Mouse (Mus musculus) CH12.LX (cell line): ENCODE results near the gene Macrod1. TPM values are rescaled to one million over a fixed set of nuclear protein-coding genes. Genes with fewer than 3 reads are reported as not detected.
A peak's percentile ranks its signal among the peaks of the same experiment; 100 is the strongest.

Experiments used
- DNase-seq: peaks from one replicate; pipeline ENCODE4 v3.0.0-alpha.2; 2013; ENCODE audit errors: extremely low read depth
- H3K27ac ChIP-seq: 2 replicates; pipeline ENCODE4 v1.5.1; 2012; ENCODE audit warnings: low read depth, mild to moderate bottlenecking, control low read depth, moderate library complexity; ENCODE audit not compliant: insufficient read depth
- H3K27me3 ChIP-seq: replicated peaks from 2 replicates; pipeline ENCODE3; 2012; ENCODE audit warnings: inconsistent platforms
- H3K36me3 ChIP-seq, 2 experiments: replicated peaks in 1 of 2; 2 replicates each; pipeline versions ENCODE3 to v1.6.1; 2012; ENCODE audit warnings: inconsistent platforms in 1 of 2, low read length in 1 of 2, mild to moderate bottlenecking in 1 of 2, mixed read lengths in 1 of 2, moderate library complexity in 1 of 2; ENCODE audit not compliant: control insufficient read depth in 1 of 2, insufficient read depth in 1 of 2
- H3K4me1 ChIP-seq, 2 experiments: 2 replicates each; pipeline ENCODE4 v1.6.1; 2012; ENCODE audit warnings: inconsistent platforms in 1 of 2, moderate library complexity in 1 of 2; ENCODE audit not compliant: insufficient read depth in 2 of 2, control insufficient read depth in 1 of 2
- H3K4me2 ChIP-seq: 2 replicates; pipeline ENCODE4 v1.6.1; 2012; ENCODE audit warnings: low read depth, mild to moderate bottlenecking, control low read depth; ENCODE audit not compliant: poor library complexity, insufficient read depth, severe bottlenecking
- H3K4me3 ChIP-seq, 3 experiments: fragments of 150-350 bp in 1 of 3; sonication (generic) in 1 of 3; replicated peaks in 1 of 3; 2 replicates each; pipeline versions ENCODE3 to v1.5.1; 2011 to 2012; ENCODE audit warnings: low read depth in 2 of 3, low read length in 2 of 3, mild to moderate bottlenecking in 2 of 3, moderate library complexity in 2 of 3, control low read depth in 1 of 3, improper control_type of control experiment in 1 of 3, inconsistent platforms in 1 of 3, mixed read lengths in 1 of 3; ENCODE audit not compliant: poor library complexity in 1 of 3
- H3K79me2 ChIP-seq: replicated peaks from 2 replicates; pipeline ENCODE4 v1.6.1; 2012; ENCODE audit warnings: mild to moderate bottlenecking, moderate library complexity; ENCODE audit not compliant: control insufficient read depth, poor library complexity, insufficient read depth, severe bottlenecking; ENCODE audit errors: extremely low read depth
- H3K9ac ChIP-seq: 2 replicates; pipeline ENCODE4 v1.6.1; 2012; ENCODE audit warnings: low read depth, mild to moderate bottlenecking, control low read depth, moderate library complexity; ENCODE audit not compliant: insufficient read depth
- H3K9me3 ChIP-seq: replicated peaks from 2 replicates; pipeline ENCODE3; 2012; ENCODE audit warnings: low read length, inconsistent platforms, mixed read lengths
- BHLHE40 ChIP-seq: IDR thresholded peaks from 2 replicates; pipeline ENCODE4 v1.6.1; 2011; ENCODE audit warnings: mild to moderate bottlenecking, low read depth, low read length, improper control_type of control experiment
- CHD1 ChIP-seq: IDR thresholded peaks from 2 replicates; pipeline ENCODE4 v1.6.1; 2012; ENCODE audit warnings: low read depth, low read length, improper control_type of control experiment, inconsistent platforms
- E2F4 ChIP-seq: IDR thresholded peaks from 2 replicates; pipeline ENCODE4 v1.6.1; 2011; ENCODE audit warnings: low read depth, low read length, improper control_type of control experiment; ENCODE audit not compliant: insufficient replicate concordance
- ELF1 ChIP-seq: IDR thresholded peaks from 2 replicates; pipeline ENCODE4 v1.6.1; 2014; ENCODE audit warnings: low read depth, mild to moderate bottlenecking, inconsistent platforms, low read length, improper control_type of control experiment
- ETS1 ChIP-seq: conservative IDR thresholded peaks from 2 replicates; pipeline ENCODE4 v1.6.1; 2012; ENCODE audit warnings: low read depth, mild to moderate bottlenecking, inconsistent platforms, low read length, improper control_type of control experiment, moderate library complexity
- GABPA ChIP-seq: IDR thresholded peaks from 2 replicates; pipeline ENCODE4 v1.6.1; 2012; ENCODE audit warnings: low read depth, low read length, improper control_type of control experiment, inconsistent platforms; ENCODE audit not compliant: insufficient replicate concordance
- HCFC1 ChIP-seq: IDR thresholded peaks from 2 replicates; pipeline ENCODE4 v1.6.1; 2012; ENCODE audit warnings: low read depth, mild to moderate bottlenecking, inconsistent platforms, low read length, improper control_type of control experiment
- JUN ChIP-seq: IDR thresholded peaks from 2 replicates; pipeline ENCODE4 v1.6.1; 2011; ENCODE audit warnings: low read depth, mild to moderate bottlenecking, low read length, improper control_type of control experiment, moderate library complexity; ENCODE audit not compliant: insufficient read depth
- KAT2A ChIP-seq: IDR thresholded peaks from 2 replicates; pipeline ENCODE4 v1.6.1; 2012; ENCODE audit warnings: low read length, improper control_type of control experiment, inconsistent platforms; ENCODE audit not compliant: insufficient replicate concordance
- MAFK ChIP-seq: IDR thresholded peaks from 2 replicates; pipeline ENCODE4 v1.6.1; 2011; ENCODE audit warnings: low read length, improper control_type of control experiment; ENCODE audit not compliant: insufficient replicate concordance
- MAZ ChIP-seq: IDR thresholded peaks from 2 replicates; pipeline ENCODE4 v1.6.1; 2012; ENCODE audit warnings: low read depth, mild to moderate bottlenecking, inconsistent platforms, low read length, improper control_type of control experiment, moderate library complexity
- MXI1 ChIP-seq: IDR thresholded peaks from 2 replicates; pipeline ENCODE4 v1.6.1; 2011; ENCODE audit warnings: mild to moderate bottlenecking, low read depth, low read length, improper control_type of control experiment
- MYC ChIP-seq: IDR thresholded peaks from 2 replicates; pipeline ENCODE4 v1.6.1; 2011; ENCODE audit warnings: low read depth, mild to moderate bottlenecking, improper control_type of control experiment, low read length
- NELFE ChIP-seq: IDR thresholded peaks from 2 replicates; pipeline ENCODE4 v1.6.1; 2011; ENCODE audit warnings: low read depth, low read length, improper control_type of control experiment
- PAX5 ChIP-seq: IDR thresholded peaks from 2 replicates; pipeline ENCODE4 v1.6.1; 2012; ENCODE audit warnings: low read length, inconsistent platforms, mixed read lengths
- POLR2A ChIP-seq: IDR thresholded peaks from 2 replicates; pipeline ENCODE4 v1.6.1; 2011; ENCODE audit warnings: low read depth, mild to moderate bottlenecking, improper control_type of control experiment, low read length
- POLR2AphosphoS2 ChIP-seq: IDR thresholded peaks from 2 replicates; pipeline ENCODE4 v1.6.1; 2011; ENCODE audit warnings: low read depth, low read length, improper control_type of control experiment
- SIN3A ChIP-seq: IDR thresholded peaks from 2 replicates; pipeline ENCODE4 v1.6.1; 2012; ENCODE audit warnings: low read length, improper control_type of control experiment, inconsistent platforms
- TBP ChIP-seq: conservative IDR thresholded peaks from 2 replicates; pipeline ENCODE4 v1.6.1; 2011; ENCODE audit warnings: low read depth, low read length, improper control_type of control experiment
- TCF12 ChIP-seq: IDR thresholded peaks from 2 replicates; pipeline ENCODE4 v1.6.1; 2014; ENCODE audit warnings: low read depth, mild to moderate bottlenecking, inconsistent platforms, low read length, improper control_type of control experiment
- ZMIZ1 ChIP-seq: IDR thresholded peaks from 2 replicates; pipeline ENCODE4 v1.6.1; 2012; ENCODE audit warnings: low read depth, mild to moderate bottlenecking, inconsistent platforms, low read length, improper control_type of control experiment
- ZNF384 ChIP-seq: IDR thresholded peaks from 2 replicates; pipeline ENCODE4 v1.6.1; 2012; ENCODE audit warnings: low read depth, low read length, improper control_type of control experiment, inconsistent platforms
- dilution Hi-C: fragments of 300-500 bp; cut with MboI; formaldehyde crosslinking; loops from 2 replicates; pipeline ENCODE4 v1.14.3; 2020; ENCODE audit warnings: low sequenced_read_pairs; ENCODE audit not compliant: extremely low pct_unique_long_range_greater_than_20kb, extremely low pct_ligation_motif_present
- in situ Hi-C: fragments of 300-500 bp; cut with MboI; formaldehyde crosslinking; loops from 3 replicates; pipeline ENCODE4 v1.14.3; 2019; ENCODE audit warnings: low sequenced_read_pairs, low pct_ligation_motif_present, low pct_unique_long_range_greater_than_20kb, mixed read lengths
- polyA plus RNA-seq: library from polyadenylated mRNA; unstranded; fragments of >175 nt; gene quantifications from 2 replicates; pipeline ENCODE4 v1.2.1, GENCODE M21; 2012; ENCODE audit warnings: low read depth; ENCODE audit not compliant: insufficient read length
- total RNA-seq, 2 experiments: library from RNA; depleted of rRNA; stranded (reverse); fragments of 300-350 nt in 1 of 2; fragments of >200 nt in 1 of 2; gene quantifications; 2 replicates each; pipeline ENCODE4 v1.2.3; 2012 to 2014

Gene Macrod1
- total and polyA plus RNA-seq, 3 experiments = 1.0 TPM; not detected in 2

- Histone ChIP-seq H3K27ac (peak within 1 kb of the TSS; percentile 86), H3K9ac (peak within 1 kb of the TSS; percentile 65), H3K9me3 (no peaks in the 10 kb centered on the region), H3K79me2 (peaks cover 3% of the 10 kb centered on the region; the same call in 1 of the 2 replicates), H3K36me3 (peaks cover 41 to 68% of the 10 kb centered on the region in 2 experiments), H3K4me2 (peak within 1 kb of the TSS; percentile 82), H3K27me3 (no peaks in the 10 kb centered on the region), H3K4me3 (peak within 1 kb of the TSS; percentile 69 to 84 (median 76)), H3K4me1 (peaks cover 13 to 27% of the 10 kb centered on the region in 2 experiments)
- in situ Hi-C loops (no loop called here), dilution Hi-C loops (no loop called here)
- TF ChIP-seq POLR2A = peak; percentile 56
- no peak for TF ChIP-seq MAFK
- peak; percentile 42 for TF ChIP-seq HCFC1
- TF ChIP-seq TCF12 = peak; percentile 44
- no peak for TF ChIP-seq KAT2A
- peak; percentile 54; the same call in 1 of the 2 replicates for TF ChIP-seq POLR2AphosphoS2
- TF ChIP-seq CHD1 = no peak
- TF ChIP-seq JUN = no peak
- no peak for TF ChIP-seq MAZ
- peak; percentile 52; the same call in 1 of the 2 replicates for TF ChIP-seq TBP
- no peak; the same call in 1 of the 2 replicates for TF ChIP-seq ETS1
- TF ChIP-seq GABPA = no peak
- TF ChIP-seq PAX5 = no peak
- peak; percentile 57 for TF ChIP-seq ELF1
- TF ChIP-seq MYC = peak; percentile 28; the same call in 1 of the 2 replicates
- TF ChIP-seq NELFE = peak; percentile 39; the same call in 1 of the 2 replicates
- TF ChIP-seq SIN3A = peak; percentile 52
- no peak for TF ChIP-seq E2F4
- peak; percentile 57 for TF ChIP-seq BHLHE40
- TF ChIP-seq MXI1 = peak; percentile 52; the same call in 1 of the 2 replicates
- TF ChIP-seq ZMIZ1 = no peak
- TF ChIP-seq ZNF384 = no peak
- DNase-seq = peak; percentile 77
These were observed 37.4 kb upstream of the Macrod1 start, which contains the start of gene Fermt3 for GRCm38 (mm10) chr19:7019191-7019590. TSS of gene Fermt3 (minus strand) at chr19:7019469.
